Mouse (Mus musculus): ENCODE results near the gene Cdk15. TPM values are rescaled to one million over a fixed set of nuclear protein-coding genes. Genes with fewer than 3 reads are reported as not detected.

Cdk15 gene
- polyA plus RNA-seq, 2 experiments, result not detected

- H3K9me3 ChIP-seq (ENCODE audit: control insufficient read depth, low read length), result no peaks in the 10 kb centered on the region
- H3K27me3 ChIP-seq (ENCODE audit: control insufficient read depth, insufficient read depth, low read length), result no peaks in the 10 kb centered on the region
- ATAC-seq (ENCODE audit: insufficient read depth), result no peak
- H3K4me1 ChIP-seq (replicated peaks; ENCODE audit: control insufficient read depth in 2 of 2, insufficient read depth in 2 of 2, low read length in 1 of 2), result no peaks in the 10 kb centered on the region
- H3K36me3 ChIP-seq (replicated peaks; ENCODE audit: control insufficient read depth, insufficient read depth, low read depth), result no peaks in the 10 kb centered on the region
- TF ChIP-seq EP300 (IDR thresholded peaks at IDR 0.05; ENCODE audit: low read depth) (no peak), CTCF (IDR thresholded peaks at IDR 0.05; ENCODE audit: low read depth) (no peak)
- DNase-seq (ENCODE audit: low read depth in 3 of 3, low spot score in 3 of 3), result no peak
- no peak overlapping the region for H3K4me2 ChIP-seq (ENCODE audit: low read depth)
- WGBS (ENCODE audit: insufficient replicate concordance), result 55% methylated on average over 6 of the region's 6 CpGs
- H3K27ac ChIP-seq, result no peak overlapping the region
- no peak overlapping the region for H3K9ac ChIP-seq (replicated peaks)
- no peak overlapping the region for H3K4me3 ChIP-seq (ENCODE audit: insufficient read depth in 1 of 2, low read depth in 2 of 2, low read length in 2 of 2)
Measured at GRCm38 (mm10) chr1:59394616-59395015, 137.9 kb downstream of the Cdk15 start.

GRCm38 (mm10) chr1:59395992-59396391 is 139.3 kb downstream of the Cdk15 start:
- Histone ChIP-seq H3K9ac (replicated peaks) (no peak overlapping the region), H3K9me3 (ENCODE audit: control insufficient read depth, low read length) (no peaks in the 10 kb centered on the region), H3K27me3 (ENCODE audit: control insufficient read depth, insufficient read depth, low read length) (no peaks in the 10 kb centered on the region), H3K27ac (no peak overlapping the region), H3K4me3 (ENCODE audit: insufficient read depth in 1 of 2, low read depth in 2 of 2, low read length in 2 of 2) (no peak overlapping the region), H3K36me3 (replicated peaks; ENCODE audit: control insufficient read depth, insufficient read depth, low read depth) (no peaks in the 10 kb centered on the region), H3K4me2 (ENCODE audit: low read depth) (no peak overlapping the region), H3K4me1 (replicated peaks; ENCODE audit: control insufficient read depth in 2 of 2, insufficient read depth in 2 of 2, low read length in 1 of 2) (no peaks in the 10 kb centered on the region)
- 46% methylated on average over 2 of the region's 2 CpGs for whole genome bisulfite sequencing (ENCODE audit: insufficient replicate concordance)
- TF ChIP-seq EP300 (IDR thresholded peaks at IDR 0.05; ENCODE audit: low read depth) (no peak), CTCF (IDR thresholded peaks at IDR 0.05; ENCODE audit: low read depth) (no peak)
- ATAC-seq (ENCODE audit: insufficient read depth) (no peak), DNase-seq (ENCODE audit: low read depth in 3 of 3, low spot score in 3 of 3) (no peak)

GRCm38 (mm10) chr1:59399554-59400325 is 143.0 kb downstream of the Cdk15 start:
- Histone ChIP-seq H3K9ac (replicated peaks) (no peak overlapping the region), H3K9me3 (ENCODE audit: control insufficient read depth, low read length) (no peaks in the 10 kb centered on the region), H3K27ac (no peak overlapping the region), H3K4me3 (ENCODE audit: insufficient read depth in 1 of 2, low read depth in 2 of 2, low read length in 2 of 2) (no peak overlapping the region), H3K4me2 (ENCODE audit: low read depth) (no peak overlapping the region), H3K36me3 (replicated peaks; ENCODE audit: control insufficient read depth, insufficient read depth, low read depth) (no peaks in the 10 kb centered on the region), H3K4me1 (replicated peaks; ENCODE audit: control insufficient read depth in 2 of 2, insufficient read depth in 2 of 2, low read length in 1 of 2) (no peaks in the 10 kb centered on the region), H3K27me3 (ENCODE audit: control insufficient read depth, insufficient read depth, low read length) (no peaks in the 10 kb centered on the region)
- TF ChIP-seq EP300 (IDR thresholded peaks at IDR 0.05; ENCODE audit: low read depth), result no peak
- no peak for TF ChIP-seq CTCF (IDR thresholded peaks at IDR 0.05; ENCODE audit: low read depth)
- ATAC-seq (ENCODE audit: insufficient read depth) (no peak), DNase-seq (ENCODE audit: low read depth in 3 of 3, low spot score in 3 of 3) (no peak)
- WGBS (ENCODE audit: insufficient replicate concordance), result 42% methylated on average over 2 of the region's 2 CpGs

DNA sequence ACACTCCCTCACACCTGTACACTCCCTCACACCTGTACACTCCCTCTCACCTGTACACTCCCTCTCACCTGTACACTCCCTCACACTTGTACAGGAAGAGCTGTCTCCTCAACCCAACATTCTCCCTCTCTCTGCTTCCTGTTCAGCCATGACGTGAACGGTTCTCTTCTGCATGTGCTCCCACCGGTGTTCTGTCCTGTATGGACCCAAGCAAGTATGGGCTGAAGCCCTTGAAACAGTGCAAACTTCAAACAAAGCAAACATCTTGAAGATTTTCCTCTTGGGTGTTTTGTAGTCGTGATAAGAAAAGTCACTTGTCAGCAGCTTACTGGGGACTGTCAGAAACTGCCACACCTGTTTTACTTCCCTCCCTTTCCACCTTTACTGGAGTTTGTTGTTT is 144.5 kb downstream of the Cdk15 start:
- no peak overlapping the region for H3K4me3 ChIP-seq (ENCODE audit: insufficient read depth in 1 of 2, low read depth in 2 of 2, low read length in 2 of 2)
- H3K36me3 ChIP-seq (replicated peaks; ENCODE audit: control insufficient read depth, insufficient read depth, low read depth), result no peaks in the 10 kb centered on the region
- TF ChIP-seq EP300 (IDR thresholded peaks at IDR 0.05; ENCODE audit: low read depth) (no peak), CTCF (IDR thresholded peaks at IDR 0.05; ENCODE audit: low read depth) (no peak)
- no peak overlapping the region for H3K27ac ChIP-seq
- H3K4me2 ChIP-seq (ENCODE audit: low read depth), result no peak overlapping the region
- DNase-seq (ENCODE audit: low read depth in 3 of 3, low spot score in 3 of 3), result no peak
- H3K9me3 ChIP-seq (ENCODE audit: control insufficient read depth, low read length), result no peaks in the 10 kb centered on the region
- no peak for ATAC-seq (ENCODE audit: insufficient read depth)
- WGBS (ENCODE audit: insufficient replicate concordance), result 45% methylated on average over 4 of the region's 4 CpGs
- no peak overlapping the region for H3K9ac ChIP-seq (replicated peaks)
- no peaks in the 10 kb centered on the region for H3K4me1 ChIP-seq (replicated peaks; ENCODE audit: control insufficient read depth in 2 of 2, insufficient read depth in 2 of 2, low read length in 1 of 2)
- no peaks in the 10 kb centered on the region for H3K27me3 ChIP-seq (ENCODE audit: control insufficient read depth, insufficient read depth, low read length)

Other genes with a start within 250 kb of the Cdk15 start
- gene C2cd6, start 162.0 kb upstream of the Cdk15 start, polyA plus RNA-seq (2012; rRNA removed), result not detected in 2 replicates
- gene C2cd6, start 162.0 kb upstream of the Cdk15 start, polyA plus RNA-seq (2014; fragmentation: Nextera tagmentation; extraction: Ambion mirVana), result 0.04 TPM in 1 of 2 replicates, not detected in the other
- gene Tmem237, start 136.5 kb upstream of the Cdk15 start, polyA plus RNA-seq (2012; rRNA removed), result 3.1 and 4.3 TPM in 2 replicates
- 6.5 and 6.9 TPM in 2 replicates for gene Tmem237, start 136.5 kb upstream of the Cdk15 start, polyA plus RNA-seq (2014; fragmentation: Nextera tagmentation; extraction: Ambion mirVana)
- 0.39 and 0.50 TPM in 2 replicates for gene Mpp4, start 93.5 kb upstream of the Cdk15 start, polyA plus RNA-seq (2012; rRNA removed)
- 0.20 and 0.29 TPM in 2 replicates for gene Mpp4, start 93.5 kb upstream of the Cdk15 start, polyA plus RNA-seq (2014; fragmentation: Nextera tagmentation; extraction: Ambion mirVana)
- 2.9 and 3.7 TPM in 2 replicates for gene Als2, start 19.7 kb upstream of the Cdk15 start, polyA plus RNA-seq (2012; rRNA removed)
- 4.1 and 4.8 TPM in 2 replicates for gene Als2, start 19.7 kb upstream of the Cdk15 start, polyA plus RNA-seq (2014; fragmentation: Nextera tagmentation; extraction: Ambion mirVana)
- 2.4 and 2.6 TPM in 2 replicates for gene Fzd7, start 225.5 kb downstream of the Cdk15 start, polyA plus RNA-seq (2012; rRNA removed)
- gene Fzd7, start 225.5 kb downstream of the Cdk15 start, polyA plus RNA-seq (2014; fragmentation: Nextera tagmentation; extraction: Ambion mirVana), result 1.3 and 1.5 TPM in 2 replicates